Mouse (Mus musculus) intestine, embryonic 15.5 days (tissue): Measurements from ENCODE around the gene Olfr1193. TPM values are rescaled to one million over a fixed set of nuclear protein-coding genes. Genes with fewer than 3 reads are reported as not detected.
"Not testable (repeated sequence)": the region's sequence is repeated elsewhere in the genome, so short reads cannot be mapped to it uniquely, and the experiment has no call there.

Experiments used
- ATAC-seq: fragments of 200-750 bp; cut with Nextera tagmentation; 2 replicates; pipeline ENCODE4 v1.8.0; 2017; ENCODE audit warnings: moderate TSS enrichment, moderate library complexity
- H3K27ac ChIP-seq: fragments of 300-500 bp; sonication (generic); 2 replicates; pipeline ENCODE4 v1.5.1; 2015; ENCODE audit warnings: mild to moderate bottlenecking, inconsistent platforms
- H3K27me3 ChIP-seq: fragments of 300-500 bp; sonication (generic); replicated peaks from 2 replicates; pipeline ENCODE4 v1.6.1; 2015; ENCODE audit warnings: inconsistent platforms
- H3K36me3 ChIP-seq: fragments of 300-500 bp; sonication (generic); 2 replicates; pipeline ENCODE4 v1.6.1; 2015; ENCODE audit warnings: inconsistent platforms
- H3K4me1 ChIP-seq: fragments of 300-500 bp; sonication (generic); replicated peaks from 2 replicates; pipeline ENCODE4 v1.6.1; 2015; ENCODE audit warnings: inconsistent platforms
- H3K4me2 ChIP-seq: fragments of 300-500 bp; sonication (generic); replicated peaks from 2 replicates; pipeline ENCODE4 v1.6.1; 2015; ENCODE audit warnings: mild to moderate bottlenecking, inconsistent platforms
- H3K4me3 ChIP-seq: fragments of 300-500 bp; sonication (generic); replicated peaks from 2 replicates; pipeline ENCODE4 v1.5.1; 2015; ENCODE audit warnings: inconsistent platforms
- H3K9ac ChIP-seq: fragments of 300-500 bp; sonication (generic); 2 replicates; pipeline ENCODE4 v1.6.1; 2015; ENCODE audit warnings: inconsistent platforms
- H3K9me3 ChIP-seq: fragments of 300-500 bp; sonication (generic); 2 replicates; pipeline ENCODE4 v1.6.1; 2016; ENCODE audit warnings: inconsistent platforms
- WGBS: fragments of 180-500 bp; shearing (Covaris S2); methylation state at CpG from one replicate; pipeline ENCODE4 v1.1.7; 2015; 5-methylcytosine and 5-hydroxymethylcytosine counted together
- polyA plus RNA-seq: library from polyadenylated mRNA; unstranded; fragments of >200 nt; fragmentation: Nextera tagmentation; extraction: Ambion mirVana; gene quantifications from 2 replicates; pipeline ENCODE4 v1.2.1, GENCODE M21; 2015

The Olfr1193 gene
- not detected in 2 replicates for polyA plus RNA-seq

DNA sequence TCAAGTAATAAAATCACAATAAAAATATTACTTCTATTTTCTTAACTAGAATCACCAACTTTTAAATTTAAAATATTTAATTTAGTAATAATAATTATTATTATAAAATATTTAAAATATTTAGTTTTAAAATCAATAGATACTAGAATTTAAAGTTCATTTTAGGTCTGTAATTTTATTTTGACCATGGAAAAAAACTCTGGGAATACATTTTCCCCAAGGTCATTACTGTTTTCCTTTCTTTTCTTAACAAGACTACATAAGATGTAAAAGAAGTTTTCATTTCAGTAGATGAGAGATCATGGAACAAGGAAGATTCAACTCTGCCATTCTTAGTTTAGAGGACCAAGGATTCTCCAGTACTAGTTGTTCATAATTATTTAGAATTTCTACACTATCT, at the start of gene Olfr1193:
Gene Olfr1193 (plus strand): TSS at position 301 of the 400 bp plus-strand sequence.
- not testable (repeated sequence) for H3K27ac ChIP-seq, H3K27me3 ChIP-seq, H3K4me1 ChIP-seq, H3K36me3 ChIP-seq, H3K4me2 ChIP-seq, ATAC-seq, H3K9ac ChIP-seq, H3K4me3 ChIP-seq, H3K9me3 ChIP-seq

- not testable (repeated sequence) for H3K4me1 ChIP-seq, H3K9ac ChIP-seq, H3K27me3 ChIP-seq, H3K4me2 ChIP-seq, ATAC-seq, H3K9me3 ChIP-seq, H3K4me3 ChIP-seq, H3K27ac ChIP-seq, H3K36me3 ChIP-seq
- WGBS = 93% methylated on average over 1 of the region's 1 CpGs
These were observed 35.2 kb upstream of the Olfr1193 start, which contains the start of gene Olfr1191-ps1 for GRCm38 (mm10) chr2:88640242-88640641. Olfr1191-ps1 (plus strand) TSS chr2:88640542.

DNA sequence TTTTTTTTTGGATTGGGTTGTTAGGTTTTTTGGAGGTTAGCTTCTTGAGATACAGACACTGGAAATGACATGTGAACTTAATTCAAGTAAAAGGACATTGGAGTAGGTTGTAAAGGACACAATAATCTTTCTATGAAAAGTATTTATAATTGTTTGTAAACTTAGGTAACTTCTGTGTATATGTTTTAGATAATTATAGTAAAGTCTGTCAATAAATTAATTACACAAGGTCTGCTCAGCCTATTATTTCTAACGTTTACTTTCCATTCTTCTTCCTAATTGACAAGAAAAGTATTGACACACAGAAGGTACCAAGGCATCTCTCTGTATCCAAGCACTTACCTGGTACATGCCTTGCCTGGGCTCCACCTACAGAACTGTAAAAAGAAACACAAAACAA, 27.2 kb upstream of the Olfr1193 start, which contains the start of gene Olfr1192-ps1:
Gene Olfr1192-ps1 (plus strand): TSS at position 301 of the 400 bp plus-strand sequence.
- no peak within 1 kb of the TSS for H3K4me3 ChIP-seq
- H3K36me3 ChIP-seq = no peaks in the 10 kb centered on the region
- no peak within 1 kb of the TSS for H3K4me2 ChIP-seq
- H3K9ac ChIP-seq = no peak within 1 kb of the TSS
- H3K27ac ChIP-seq = no peak within 1 kb of the TSS
- H3K27me3 ChIP-seq = no peaks in the 10 kb centered on the region
- WGBS = 47% methylated on average over 1 of the region's 1 CpGs
- no peak for ATAC-seq
- H3K4me1 ChIP-seq = no peaks in the 10 kb centered on the region
- no peaks in the 10 kb centered on the region for H3K9me3 ChIP-seq

GRCm38 (mm10) chr2:88689087-88689486, 13.7 kb downstream of the Olfr1193 start, which contains the start of gene Olfr1195:
Olfr1195 (minus strand) TSS chr2:88689187.
- Histone ChIP-seq H3K4me3 (no peak within 1 kb of the TSS), H3K36me3 (no peaks in the 10 kb centered on the region), H3K27ac (no peak within 1 kb of the TSS), H3K27me3 (no peaks in the 10 kb centered on the region), H3K9ac (no peak within 1 kb of the TSS), H3K4me2 (no peak within 1 kb of the TSS), H3K9me3 (no peaks in the 10 kb centered on the region), H3K4me1 (no peaks in the 10 kb centered on the region)
- ATAC-seq = no peak

DNA sequence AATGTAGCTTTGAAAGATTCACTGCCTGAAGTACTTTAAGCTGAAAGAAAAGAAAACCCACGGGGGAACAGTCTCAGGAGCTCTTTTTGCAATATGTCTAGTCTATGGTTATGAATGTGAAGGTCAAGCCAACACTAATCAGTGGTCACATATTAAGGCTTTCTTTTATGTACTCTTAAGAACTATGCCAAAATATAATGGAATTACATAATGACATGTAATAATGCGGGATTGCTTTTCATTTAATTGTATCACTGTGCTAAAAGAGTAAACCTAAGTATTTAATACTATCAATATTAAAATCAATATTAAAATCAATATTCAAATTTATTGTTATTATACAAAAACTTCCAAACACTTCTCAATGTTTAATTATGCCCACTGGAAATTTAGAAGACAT, 29.1 kb downstream of the Olfr1193 start, which contains the start of gene Olfr1196:
Gene Olfr1196 (minus strand): TSS at position 101 of the 400 bp plus-strand sequence.
- no peak within 1 kb of the TSS for H3K9ac ChIP-seq
- no peak within 1 kb of the TSS for H3K27ac ChIP-seq
- H3K4me2 ChIP-seq = no peak within 1 kb of the TSS
- ATAC-seq = no peak
- H3K4me3 ChIP-seq = no peak within 1 kb of the TSS
- whole genome bisulfite sequencing = 90% methylated on average over 2 of the region's 2 CpGs
- no peaks in the 10 kb centered on the region for H3K27me3 ChIP-seq
- no peaks in the 10 kb centered on the region for H3K9me3 ChIP-seq
- H3K4me1 ChIP-seq = no peaks in the 10 kb centered on the region
- no peaks in the 10 kb centered on the region for H3K36me3 ChIP-seq

Other genes with a start within 250 kb of the Olfr1193 start
- gene Olfr1181, start 249.5 kb upstream of the Olfr1193 start, polyA plus RNA-seq = not detected in 2 replicates
- not detected in 2 replicates for gene Gm13757, start 226.5 kb upstream of the Olfr1193 start, polyA plus RNA-seq
- not detected in 2 replicates for gene Olfr1183, start 220.8 kb upstream of the Olfr1193 start, polyA plus RNA-seq
- gene Olfr1184, start 192.0 kb upstream of the Olfr1193 start, polyA plus RNA-seq = not detected in 2 replicates
- not detected in 2 replicates for gene Olfr1185-ps1, start 182.3 kb upstream of the Olfr1193 start, polyA plus RNA-seq
- not detected in 2 replicates for gene Olfr1186, start 157.1 kb upstream of the Olfr1193 start, polyA plus RNA-seq
- gene Olfr1188, start 118.7 kb upstream of the Olfr1193 start, polyA plus RNA-seq = not detected in 2 replicates
- not detected in 2 replicates for gene Olfr1189, start 89.2 kb upstream of the Olfr1193 start, polyA plus RNA-seq
- not detected in 2 replicates for gene Olfr1191-ps1, start 35.1 kb upstream of the Olfr1193 start, polyA plus RNA-seq
- gene Olfr1192-ps1, start 27.1 kb upstream of the Olfr1193 start, polyA plus RNA-seq = not detected in 2 replicates
- gene Olfr1195, start 13.6 kb downstream of the Olfr1193 start, polyA plus RNA-seq = not detected in 2 replicates
- not detected in 2 replicates for gene Olfr1196, start 29.0 kb downstream of the Olfr1193 start, polyA plus RNA-seq
- not detected in 2 replicates for gene Olfr1197, start 56.7 kb downstream of the Olfr1193 start, polyA plus RNA-seq
- gene Olfr1198, start 75.7 kb downstream of the Olfr1193 start, polyA plus RNA-seq = not detected in 2 replicates
- gene Olfr1199, start 84.8 kb downstream of the Olfr1193 start, polyA plus RNA-seq = not detected in 2 replicates
- not detected in 2 replicates for gene Olfr1200, start 94.9 kb downstream of the Olfr1193 start, polyA plus RNA-seq
- not detected in 2 replicates for gene Olfr1201, start 117.4 kb downstream of the Olfr1193 start, polyA plus RNA-seq
- not detected in 2 replicates for gene Olfr1202, start 138.9 kb downstream of the Olfr1193 start, polyA plus RNA-seq
- gene Olfr1205, start 154.1 kb downstream of the Olfr1193 start, polyA plus RNA-seq = not detected in 2 replicates
- not detected in 2 replicates for gene Olfr1204, start 173.7 kb downstream of the Olfr1193 start, polyA plus RNA-seq
- gene Olfr1206, start 187.6 kb downstream of the Olfr1193 start, polyA plus RNA-seq = not detected in 2 replicates
- gene Olfr1208, start 226.7 kb downstream of the Olfr1193 start, polyA plus RNA-seq = not detected in 2 replicates
- gene Olfr1209, start 239.5 kb downstream of the Olfr1193 start, polyA plus RNA-seq = not detected in 2 replicates